Comparison of ENCODE assay signal across 19 mouse cellular contexts in the genomic region with DNA sequence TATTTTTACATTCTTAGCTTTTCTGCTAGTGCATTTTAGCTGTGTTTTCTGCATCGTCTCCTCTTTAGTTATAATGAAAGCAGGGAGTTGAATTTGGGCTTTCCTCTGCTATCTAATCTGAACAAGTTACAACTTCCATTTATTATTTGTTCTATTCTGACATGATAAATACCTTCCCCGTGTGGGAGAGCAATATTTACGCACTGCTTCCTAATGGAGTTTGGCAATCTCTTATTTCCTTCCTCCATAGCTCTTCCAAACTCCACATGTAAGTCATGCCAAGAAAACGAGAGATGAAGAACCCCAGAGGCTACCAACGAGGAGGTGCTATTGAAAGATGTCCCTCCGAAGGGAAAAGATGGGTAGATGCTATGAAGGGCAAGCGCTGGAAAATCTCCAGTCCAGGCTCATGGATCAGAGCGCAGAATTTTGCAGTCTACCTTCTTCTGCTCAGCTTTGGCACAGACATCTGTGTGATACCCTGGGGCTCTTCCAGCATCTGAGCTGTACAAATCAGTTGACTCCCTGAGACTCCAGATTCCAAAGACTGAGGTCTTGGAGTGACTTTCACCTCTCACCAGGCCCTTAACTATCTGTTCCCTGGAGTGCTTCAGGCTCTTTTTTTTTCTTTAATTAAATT.
DNase-seq lines count a peak whose midpoint lies in the region; ATAC-seq and TF ChIP-seq lines count a peak whose summit lies in the region.
"Had no signal": no experiment of that assay in that cellular context is flagged by ENCODE, and none has a peak within 500 bp of the region (broad histone marks: within the 10 kb centered on the region; RNA-seq: fewer than 3 reads in every experiment).

No protein-coding gene starts in this region.

- ATAC-seq in kidney, postnatal 0 days (replicated peaks; ENCODE audit: low FRiP score, low read depth) = no peak
- ATAC-seq in midbrain, embryonic 11.5 days (ENCODE audit: low FRiP score) = no peak
- ATAC-seq in midbrain, embryonic 15.5 days (replicated peaks) = no peak
- ATAC-seq: forebrain, embryonic 16.5 days; midbrain, embryonic 16.5 days had no signal

- H3K27me3 ChIP-seq in kidney, postnatal 0 days (ENCODE audit: insufficient read depth, low read length) = no peaks in the 10 kb centered on the region
- H3K27me3 ChIP-seq in midbrain, embryonic 11.5 days (ENCODE audit: control insufficient read depth, insufficient read depth, low read length) = no peaks in the 10 kb centered on the region
- no peaks in the 10 kb centered on the region for H3K27me3 ChIP-seq in midbrain, embryonic 15.5 days (replicated peaks)
- H3K27me3 ChIP-seq: liver, embryonic 12.5 days; neural tube, embryonic 12.5 days had no signal

- no peaks in the 10 kb centered on the region for H3K9me3 ChIP-seq in kidney, postnatal 0 days (replicated peaks; ENCODE audit: low read length)
- H3K9me3 ChIP-seq in midbrain, embryonic 11.5 days (ENCODE audit: control insufficient read depth, low read length) = no peaks in the 10 kb centered on the region
- H3K9me3 ChIP-seq in midbrain, embryonic 15.5 days = no peaks in the 10 kb centered on the region; the same call in 1 of the 2 replicates
- H3K9me3 ChIP-seq: limb, embryonic 10.5 days; liver, embryonic 12.5 days; neural tube, embryonic 12.5 days had no signal

- H3K9ac ChIP-seq in kidney, postnatal 0 days (ENCODE audit: low read depth, low read length) = no peak overlapping the region
- no peak overlapping the region for H3K9ac ChIP-seq in midbrain, embryonic 11.5 days (ENCODE audit: low read length)
- no peak overlapping the region for H3K9ac ChIP-seq in midbrain, embryonic 15.5 days
- H3K9ac ChIP-seq: liver, embryonic 12.5 days; neural tube, embryonic 12.5 days had no signal

- no peaks in the 10 kb centered on the region for H3K36me3 ChIP-seq in kidney, postnatal 0 days (ENCODE audit: insufficient read depth, low read length)
- no peaks in the 10 kb centered on the region for H3K36me3 ChIP-seq in midbrain, embryonic 11.5 days (ENCODE audit: control insufficient read depth, insufficient read depth, low read length)
- H3K36me3 ChIP-seq in midbrain, embryonic 15.5 days (replicated peaks) = no peaks in the 10 kb centered on the region
- H3K36me3 ChIP-seq: embryonic facial prominence, embryonic 10.5 days; G1E; limb, embryonic 10.5 days; liver, embryonic 12.5 days; neural tube, embryonic 12.5 days had no signal

- 49% methylated on average over 8 of the region's 8 CpGs for WGBS in kidney, postnatal 0 days
- 92% methylated on average over 8 of the region's 8 CpGs for WGBS in midbrain, embryonic 11.5 days
- 86% methylated on average over 8 of the region's 8 CpGs for WGBS in midbrain, embryonic 15.5 days

- peak overlapping the region; percentile 46 for H3K27ac ChIP-seq in gastrocnemius, adult 2 months
- H3K27ac ChIP-seq in kidney, postnatal 0 days = no peak overlapping the region
- no peak overlapping the region for H3K27ac ChIP-seq in midbrain, embryonic 11.5 days (ENCODE audit: low read depth, low read length)
- H3K27ac ChIP-seq in midbrain, embryonic 15.5 days = no peak overlapping the region
- H3K27ac ChIP-seq: embryonic facial prominence, embryonic 10.5 days; limb, embryonic 10.5 days; liver, embryonic 12.5 days; neural tube, embryonic 12.5 days had no signal

- H3K4me1 ChIP-seq in kidney, postnatal 0 days (replicated peaks; ENCODE audit: insufficient read depth, low read length) = no peaks in the 10 kb centered on the region
- H3K4me1 ChIP-seq in midbrain, embryonic 11.5 days (ENCODE audit: control insufficient read depth, insufficient read depth, low read length) = no peaks in the 10 kb centered on the region
- H3K4me1 ChIP-seq in midbrain, embryonic 15.5 days = no peaks in the 10 kb centered on the region
- H3K4me1 ChIP-seq: embryonic facial prominence, embryonic 10.5 days; limb, embryonic 10.5 days; neural tube, embryonic 12.5 days had no signal

- no peak for TF ChIP-seq CTCF in gastrocnemius, adult 2 months (IDR thresholded peaks at IDR 0.05)
- no peak for TF ChIP-seq CTCF in kidney, postnatal 0 days (IDR thresholded peaks at IDR 0.05; ENCODE audit: low read depth)

- no peak overlapping the region for H3K4me3 ChIP-seq in gastrocnemius, adult 2 months
- no peak overlapping the region for H3K4me3 ChIP-seq in kidney, postnatal 0 days (replicated peaks; ENCODE audit: low read depth, low read length)
- no peak overlapping the region for H3K4me3 ChIP-seq in midbrain, embryonic 11.5 days (ENCODE audit: low read depth, low read length)
- H3K4me3 ChIP-seq in midbrain, embryonic 15.5 days = no peak overlapping the region
- H3K4me3 ChIP-seq: embryonic facial prominence, embryonic 10.5 days; limb, embryonic 10.5 days; liver, embryonic 12.5 days; neural tube, embryonic 12.5 days had no signal

- intact Hi-C loops in gastrocnemius, adult 2 months (cut with DNase I) = no loop called here

- H3K4me2 ChIP-seq in kidney, postnatal 0 days (ENCODE audit: low read length) = no peak overlapping the region
- no peak overlapping the region for H3K4me2 ChIP-seq in midbrain, embryonic 11.5 days
- no peak overlapping the region for H3K4me2 ChIP-seq in midbrain, embryonic 15.5 days
- H3K4me2 ChIP-seq: liver, embryonic 12.5 days; neural tube, embryonic 12.5 days had no signal

- DNase-seq in gastrocnemius, adult 2 months = peak; percentile 37
- no peak for DNase-seq in gastrocnemius, postnatal 4 days (ENCODE audit: low spot score in 2 of 2)
- peak; percentile 60 for DNase-seq in kidney, postnatal 0 days (ENCODE audit: low spot score)
- DNase-seq in kidney, postnatal 4 days = no peak
- DNase-seq in midbrain, embryonic 11.5 days (ENCODE audit: low spot score, missing footprints) = peak; percentile 59
- peak; percentile 70 for DNase-seq in brain, adult 2 months (ENCODE audit: low read depth, low spot score)
- no peak for DNase-seq in natural killer cell, adult 2 months (ENCODE audit: low spot score in 2 of 2)
- DNase-seq: adrenal gland, postnatal 14 days; cerebellum, postnatal 36 days; heart, postnatal 4 days; thymus, postnatal 14 days had no signal

Comparison
In these comparisons a context has a peak if more than half of its experiments do, and no peak if none do; other contexts are left out.
1. DNase-seq: peak in gastrocnemius, adult 2 months (single experiment), kidney, postnatal 0 days (single experiment), midbrain, embryonic 11.5 days (single experiment) and brain, adult 2 months (single experiment); none in gastrocnemius, postnatal 4 days (0 of 2), kidney, postnatal 4 days (0 of 2) and natural killer cell, adult 2 months (0 of 2).